Mouse (Mus musculus) spleen, adult 12 weeks (tissue): ENCODE data around the gene Adam23.

Experiments used
- DNase-seq: peaks from one replicate; pipeline ENCODE4 v3.0.0; 2022; ENCODE audit warnings: low spot score

The Adam23 gene

GRCm38 (mm10) chr1:63484646-63485045 is 39.0 kb downstream of the Adam23 start:
- no peak for DNase-seq

GRCm38 (mm10) chr1:63486646-63487045 is 41.0 kb downstream of the Adam23 start:
- no peak for DNase-seq

GRCm38 (mm10) chr1:63491001-63491400 is 45.3 kb downstream of the Adam23 start:
- DNase-seq = no peak

- DNase-seq = no peak
Measured at GRCm38 (mm10) chr1:63493325-63493724, 47.6 kb downstream of the Adam23 start.

- DNase-seq = no peak
Measured at GRCm38 (mm10) chr1:63507386-63507785, 61.7 kb downstream of the Adam23 start.

GRCm38 (mm10) chr1:63508801-63509200 is 63.1 kb downstream of the Adam23 start:
- DNase-seq = no peak

GRCm38 (mm10) chr1:63511416-63511815 is 65.7 kb downstream of the Adam23 start:
- no peak for DNase-seq

GRCm38 (mm10) chr1:63517800-63518199 is 72.1 kb downstream of the Adam23 start:
- no peak for DNase-seq

- no peak for DNase-seq
Measured at GRCm38 (mm10) chr1:63518814-63519213, 73.1 kb downstream of the Adam23 start.

GRCm38 (mm10) chr1:63529901-63530300 is 84.2 kb downstream of the Adam23 start:
- no peak for DNase-seq

GRCm38 (mm10) chr1:63534271-63534827 is 88.7 kb downstream of the Adam23 start:
- no peak for DNase-seq

- no peak for DNase-seq
Measured at GRCm38 (mm10) chr1:63539884-63540613, 94.4 kb downstream of the Adam23 start.

GRCm38 (mm10) chr1:63544122-63544521 is 98.4 kb downstream of the Adam23 start:
- no peak for DNase-seq

- no peak for DNase-seq
Measured at GRCm38 (mm10) chr1:63553039-63553438, 107.3 kb downstream of the Adam23 start.

- DNase-seq = no peak
Measured at GRCm38 (mm10) chr1:63561772-63562520, 116.3 kb downstream of the Adam23 start.

GRCm38 (mm10) chr1:63563928-63564327 is 118.2 kb downstream of the Adam23 start:
- DNase-seq = no peak

- DNase-seq = no peak
Measured at GRCm38 (mm10) chr1:63566501-63566900, 120.8 kb downstream of the Adam23 start.

GRCm38 (mm10) chr1:63567031-63567430 is 121.3 kb downstream of the Adam23 start:
- DNase-seq = no peak

- DNase-seq = no peak
Measured at GRCm38 (mm10) chr1:63572229-63572628, 126.5 kb downstream of the Adam23 start.

- DNase-seq = no peak
Measured at GRCm38 (mm10) chr1:63573432-63573831, 127.7 kb downstream of the Adam23 start.

- DNase-seq = no peak
Measured at GRCm38 (mm10) chr1:63573864-63574611, 128.3 kb downstream of the Adam23 start.

- no peak for DNase-seq
Measured at GRCm38 (mm10) chr1:63576803-63577202, 131.1 kb downstream of the Adam23 start.
